Mouse (Mus musculus): ENCODE data around the gene Ppp2r1b. TPM values are rescaled to one million over a fixed set of nuclear protein-coding genes. Genes with fewer than 3 reads are reported as not detected.
"Not testable (repeated sequence)": the region's sequence is repeated elsewhere in the genome, so short reads cannot be mapped to it uniquely, and the experiment has no call there.

The Ppp2r1b gene
- polyA plus RNA-seq (2012; rRNA removed), result 20.9 and 23.5 TPM in 2 replicates

DNA sequence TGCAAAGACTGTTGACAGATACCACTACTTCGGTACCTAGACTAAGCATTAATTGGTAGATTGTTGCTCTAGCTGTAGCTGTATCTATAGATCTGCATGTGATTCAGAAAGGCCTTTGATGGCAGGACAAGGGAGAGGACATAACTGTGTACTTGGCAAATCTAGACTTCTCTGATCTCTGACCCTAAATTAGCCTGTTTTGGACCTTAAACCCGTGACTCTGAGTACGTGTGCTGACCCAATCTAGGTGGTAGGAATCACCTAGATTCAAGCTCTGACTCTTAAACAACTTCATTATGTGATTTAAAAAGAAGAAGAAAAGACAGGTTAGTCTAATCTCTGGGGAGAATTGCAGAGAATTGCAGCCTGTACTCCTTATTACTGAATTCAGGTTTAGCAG is at the start of gene Ppp2r1b:
Gene Ppp2r1b, plus strand, starts transcription at position 221 of the 400 bp plus-strand sequence.
- no peak for DNase-seq (ENCODE audit: low spot score)

DNA sequence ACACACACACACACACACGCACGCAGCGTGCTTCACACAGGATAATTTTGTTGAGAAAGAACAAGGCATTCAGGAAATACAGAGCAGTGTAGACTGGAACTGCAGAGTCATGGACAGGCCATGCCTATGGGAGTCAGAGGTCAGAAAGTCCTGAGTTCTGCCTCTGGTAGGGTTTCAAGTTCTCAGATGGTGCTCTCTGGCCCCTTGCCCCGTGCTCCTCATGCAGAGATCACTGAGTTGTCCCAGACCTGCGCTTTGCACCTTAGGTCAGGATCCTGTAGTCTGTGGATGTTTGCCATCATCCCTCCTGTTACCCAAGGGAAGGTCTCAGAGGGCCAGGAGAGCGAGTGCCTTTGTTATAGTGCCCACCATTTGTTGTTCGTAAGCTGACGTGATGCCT is 48.3 kb upstream of the Ppp2r1b start:
- DNase-seq (ENCODE audit: low spot score), result no peak

DNA sequence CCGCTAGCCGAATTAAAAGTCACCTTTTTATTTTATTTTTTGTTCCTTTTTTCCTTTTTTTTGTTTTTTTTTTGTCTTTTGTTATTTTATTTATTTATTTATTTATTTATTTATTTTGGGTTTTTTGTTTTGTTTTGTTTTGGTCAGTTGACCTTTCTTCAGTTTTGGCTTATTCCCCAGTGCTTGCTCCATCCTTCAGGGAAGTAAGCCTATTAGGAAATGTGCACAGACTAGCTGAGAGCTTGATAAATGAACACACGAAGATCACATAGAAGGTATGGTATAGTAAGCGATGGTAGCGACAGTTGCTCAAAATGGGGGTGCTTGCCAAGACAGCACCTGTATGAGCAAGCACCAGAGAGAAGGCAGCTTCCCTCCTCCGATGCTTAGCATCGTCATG is 47.5 kb upstream of the Ppp2r1b start:
- no peak for DNase-seq (ENCODE audit: low spot score)

DNA sequence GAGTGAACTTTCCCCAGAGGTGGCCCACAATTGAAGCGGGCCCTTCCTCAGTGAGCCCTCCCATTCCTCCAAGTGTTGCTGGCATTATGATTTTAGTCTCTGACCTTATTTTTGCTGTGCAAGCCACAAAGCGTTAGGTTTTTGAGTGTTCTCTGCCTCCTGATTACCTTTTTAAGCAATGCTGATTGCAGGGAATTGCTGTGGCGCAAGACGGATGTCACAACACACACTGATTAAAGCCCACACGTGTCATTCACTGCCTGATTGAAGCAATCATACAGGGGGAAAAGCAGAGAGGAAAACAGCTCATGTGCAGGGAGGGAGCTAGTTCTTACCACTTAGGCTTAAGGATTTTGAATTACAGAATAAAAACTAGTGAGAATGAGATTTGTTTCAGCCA is 46.7 kb upstream of the Ppp2r1b start:
- no peak for DNase-seq (ENCODE audit: low spot score)

DNA sequence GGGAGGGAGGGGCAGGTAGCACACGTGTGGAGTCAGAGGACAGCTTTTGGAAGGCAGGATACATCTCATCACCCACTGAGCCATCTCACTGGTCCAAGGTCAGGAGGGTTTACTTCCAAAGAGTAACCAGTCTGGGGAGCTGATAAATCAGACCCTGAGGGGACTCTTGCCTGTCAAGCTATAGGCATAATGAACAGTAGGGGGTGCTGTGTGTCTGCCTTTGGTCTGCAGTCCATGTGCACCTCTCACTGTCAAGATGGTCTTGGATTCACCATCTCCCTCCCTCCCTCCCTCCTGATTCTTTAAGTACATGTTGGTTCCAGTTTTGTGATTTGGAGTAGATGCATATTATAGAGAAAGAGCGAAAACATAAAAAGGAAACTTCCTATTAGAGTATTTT is 44.1 kb upstream of the Ppp2r1b start:
- no peak for DNase-seq (ENCODE audit: low spot score)

DNA sequence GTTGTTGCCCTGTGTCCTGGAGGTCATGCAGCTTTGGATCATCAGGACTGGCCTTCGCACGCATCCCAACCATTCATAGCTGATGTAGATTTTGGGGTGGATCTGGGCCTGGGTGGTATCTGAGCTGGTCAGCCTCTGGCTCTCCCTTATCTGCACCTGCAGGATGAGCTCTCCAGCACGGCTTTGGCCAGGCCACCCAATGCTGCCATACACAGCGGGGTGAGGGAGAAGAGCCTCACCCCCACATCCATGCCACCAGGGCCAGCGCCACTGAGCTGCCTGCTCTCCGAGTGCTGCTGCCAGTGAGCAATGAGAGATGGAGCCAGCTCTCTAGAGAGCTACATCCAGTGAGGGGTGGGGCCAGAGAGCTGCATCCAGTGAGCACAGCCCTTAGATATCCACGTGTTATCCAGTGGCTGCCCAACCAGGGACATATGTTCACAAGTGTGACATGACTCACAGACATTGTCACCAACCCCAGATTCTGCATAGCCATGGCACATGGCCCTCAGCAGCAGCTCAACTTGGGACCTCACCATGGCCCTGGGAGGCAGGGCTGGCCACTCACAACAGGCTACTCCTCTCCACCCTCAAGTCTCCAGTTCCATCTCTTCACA is 41.9 kb upstream of the Ppp2r1b start:
- no peak for DNase-seq (ENCODE audit: low spot score)

DNA sequence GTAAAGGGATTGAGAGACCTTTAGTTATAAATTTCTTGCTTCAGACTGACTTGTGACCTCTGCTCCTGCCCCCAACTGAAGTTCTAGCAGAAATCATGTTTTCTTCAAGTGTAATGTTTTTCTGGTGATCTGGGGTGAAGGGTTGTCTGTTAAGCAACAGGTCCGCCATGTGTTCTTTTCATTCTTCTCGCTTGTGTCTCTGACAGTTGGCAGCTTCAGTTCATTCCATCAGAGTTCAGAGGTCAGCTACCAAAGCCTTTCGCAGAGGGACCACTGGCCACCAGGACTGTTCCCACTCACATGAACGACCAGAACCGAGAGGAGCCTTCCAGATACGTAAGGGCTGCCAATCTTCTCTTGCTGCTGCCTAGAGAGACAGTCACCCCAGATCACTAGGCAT is 36.6 kb upstream of the Ppp2r1b start:
- no peak for DNase-seq (ENCODE audit: low spot score)

DNA sequence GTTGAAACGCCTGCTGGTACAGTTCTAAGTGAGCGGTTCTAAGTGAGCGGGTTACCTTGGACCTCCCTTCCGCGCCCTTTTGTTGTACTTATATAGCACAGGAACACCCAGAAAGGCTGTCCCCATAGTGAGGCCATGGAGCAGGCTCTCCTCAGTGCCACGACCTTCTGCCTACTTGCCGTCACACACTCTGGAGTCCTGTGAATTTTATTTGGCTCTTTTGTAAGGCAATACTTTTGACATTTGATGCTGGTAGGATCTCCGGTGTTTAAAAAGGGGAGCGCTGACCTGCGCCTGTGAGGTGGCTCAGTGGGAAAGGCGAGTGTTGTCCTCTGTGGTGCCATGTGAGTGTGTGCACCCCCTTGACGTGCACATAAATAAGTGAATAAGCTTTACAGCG is 36.0 kb upstream of the Ppp2r1b start:
- no peak for DNase-seq (ENCODE audit: low spot score)

DNA sequence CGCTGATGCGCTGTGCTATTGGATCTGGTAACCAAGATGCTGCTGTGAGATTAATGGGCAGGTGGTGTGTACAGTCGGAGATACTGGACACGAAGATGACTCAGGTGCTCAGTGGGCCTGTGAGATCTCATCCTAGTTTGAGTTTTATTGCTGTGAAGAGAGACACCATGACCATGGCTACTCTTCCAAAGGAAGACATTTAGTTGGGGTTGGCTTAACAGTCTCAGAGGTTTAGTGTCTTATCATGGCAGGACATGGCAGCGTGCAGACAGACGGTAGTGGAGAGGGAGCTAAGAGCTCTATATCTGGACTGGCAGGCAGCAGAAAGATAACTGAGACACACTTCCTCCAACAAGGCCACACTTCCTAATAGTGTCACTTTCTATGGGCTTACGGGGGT is 33.9 kb upstream of the Ppp2r1b start:
- no peak for DNase-seq (ENCODE audit: low spot score)

DNA sequence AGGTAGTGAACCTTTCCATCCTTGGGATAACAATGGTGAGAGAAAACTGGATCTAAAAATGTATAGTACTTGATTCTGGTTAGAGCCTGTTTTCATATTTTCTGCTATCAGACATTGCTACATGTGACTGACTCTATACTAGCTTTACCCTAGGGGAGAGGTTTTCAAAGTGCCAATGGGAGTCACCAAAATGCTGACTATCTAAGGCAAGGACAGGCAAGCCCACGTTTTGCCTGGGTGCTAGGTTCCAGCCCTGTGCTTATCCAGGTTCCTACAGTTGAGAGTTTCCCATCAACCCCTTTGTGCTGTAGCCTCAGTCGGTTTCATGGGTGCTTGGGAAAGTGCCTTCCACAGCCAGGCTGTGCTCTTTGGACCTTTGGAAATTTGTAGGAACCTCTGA is 33.4 kb upstream of the Ppp2r1b start:
- no peak for DNase-seq (ENCODE audit: low spot score)

DNA sequence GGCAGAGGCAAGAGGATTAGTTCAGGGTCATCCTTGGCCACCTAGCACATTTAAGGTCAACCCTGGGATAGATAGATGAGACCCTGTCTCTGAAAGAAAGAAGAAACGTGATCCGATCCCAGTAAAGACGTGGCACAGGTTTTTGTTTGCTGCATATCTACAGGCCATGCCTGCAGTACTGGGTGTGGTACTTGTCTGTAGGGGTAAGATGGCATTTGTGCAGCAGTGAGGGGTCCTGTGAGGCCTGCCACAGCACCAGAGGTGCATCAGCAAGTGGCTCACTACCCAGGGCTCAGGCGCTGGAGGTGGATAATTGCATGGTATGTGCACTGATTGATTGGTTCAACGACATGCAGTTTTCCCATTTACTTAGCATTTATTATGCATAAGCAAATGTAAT is 31.3 kb upstream of the Ppp2r1b start:
- no peak for DNase-seq (ENCODE audit: low spot score)

DNA sequence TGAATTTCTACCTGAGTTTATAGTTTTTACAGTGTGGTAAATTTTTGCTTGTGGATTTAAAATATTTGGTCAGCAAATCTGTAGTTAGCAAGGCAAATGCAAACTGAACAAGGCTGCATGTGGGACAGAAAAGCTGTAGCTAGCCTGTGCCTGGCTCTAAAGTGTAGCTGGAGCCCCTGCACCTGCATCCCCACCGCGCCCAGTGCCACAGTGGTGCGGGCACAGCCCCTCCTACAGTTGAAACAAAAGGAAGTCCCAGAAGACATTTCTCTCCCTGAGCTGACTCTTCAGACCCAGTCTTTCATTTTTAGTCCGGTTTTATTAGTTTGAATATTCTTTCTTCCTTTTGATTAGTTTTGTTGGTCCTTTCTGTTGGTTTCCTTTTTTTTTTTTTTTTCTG is 29.4 kb upstream of the Ppp2r1b start:
- DNase-seq (ENCODE audit: low spot score), result no peak

DNA sequence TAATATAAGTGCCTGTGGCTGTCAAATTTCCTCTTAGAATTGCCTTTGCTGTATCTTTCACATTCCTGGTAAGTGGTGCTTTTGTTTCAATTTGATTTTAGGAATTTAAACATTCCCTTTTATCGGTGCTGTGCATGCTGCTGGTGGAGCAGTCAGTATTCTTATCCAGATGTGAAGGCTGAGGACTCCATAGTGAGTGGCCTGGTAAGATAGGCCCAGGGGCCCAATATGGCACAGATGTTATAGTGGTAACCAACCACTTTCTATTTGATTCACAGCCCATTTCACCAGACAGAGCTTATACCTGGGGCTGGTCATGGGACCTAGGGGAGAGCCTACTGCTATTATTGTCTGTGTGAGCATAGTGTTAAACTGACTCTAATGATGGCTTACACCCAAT is 28.6 kb upstream of the Ppp2r1b start:
- DNase-seq (ENCODE audit: low spot score), result no peak

DNA sequence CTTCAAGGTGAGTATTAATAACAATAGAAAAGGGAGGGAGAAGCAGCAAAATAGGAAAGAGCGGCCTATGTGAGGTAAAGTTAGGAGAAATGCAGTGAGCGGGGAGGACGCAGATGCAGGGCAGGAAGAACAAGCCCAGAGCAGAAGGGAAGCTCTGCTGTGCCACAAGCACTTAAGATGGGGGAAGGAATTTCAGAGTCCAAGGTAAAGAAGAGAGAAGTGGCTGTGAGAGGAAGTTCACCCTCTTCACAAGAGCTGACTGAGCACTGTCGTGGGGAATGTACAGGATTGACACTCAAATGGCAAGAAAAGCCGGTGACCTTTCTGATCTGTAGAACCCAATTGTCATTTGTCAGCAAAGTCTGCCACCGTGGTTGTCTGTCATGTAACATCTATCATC is 27.1 kb upstream of the Ppp2r1b start:
- DNase-seq (ENCODE audit: low spot score), result no peak

DNA sequence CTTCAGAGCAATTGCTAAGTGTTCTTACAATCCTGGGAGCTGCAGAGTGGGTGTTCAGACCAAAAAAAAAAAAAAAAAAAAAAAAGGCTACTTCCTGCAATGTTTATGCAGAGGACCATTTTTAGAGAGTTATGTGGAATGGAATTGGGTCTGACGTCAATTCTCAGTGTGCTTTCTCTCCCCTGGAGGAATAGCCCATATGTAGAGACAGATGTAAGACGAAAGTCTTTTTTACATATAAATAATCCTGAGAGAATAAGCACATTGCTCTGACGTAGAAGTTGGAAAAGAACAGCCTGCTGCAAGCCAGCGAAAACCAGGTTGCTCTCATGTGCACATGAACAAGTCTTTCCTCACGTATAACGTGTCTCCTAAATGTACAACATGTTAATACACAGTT is 25.4 kb upstream of the Ppp2r1b start:
- DNase-seq (ENCODE audit: low spot score), result no peak

DNA sequence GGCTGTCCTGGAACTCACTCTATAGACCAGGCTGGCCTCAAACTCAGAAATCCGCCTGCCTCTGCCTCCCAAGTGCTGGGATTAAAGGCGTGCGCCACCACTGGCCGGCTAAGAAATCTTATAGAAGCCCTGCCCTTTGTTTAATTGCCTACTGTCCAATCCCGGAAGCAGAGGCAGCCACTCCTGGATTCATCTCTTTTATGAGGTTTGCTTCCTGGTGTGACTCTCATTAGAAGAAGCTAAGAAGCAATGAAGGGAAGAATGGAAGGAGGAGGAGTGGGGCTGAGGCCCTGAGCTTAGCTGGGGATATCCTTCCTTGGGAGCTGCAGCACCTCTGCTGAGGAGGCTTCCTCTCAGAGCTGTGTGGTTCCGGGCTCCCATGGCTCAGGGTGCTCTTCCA is 23.4 kb upstream of the Ppp2r1b start:
- no peak for DNase-seq (ENCODE audit: low spot score)

DNA sequence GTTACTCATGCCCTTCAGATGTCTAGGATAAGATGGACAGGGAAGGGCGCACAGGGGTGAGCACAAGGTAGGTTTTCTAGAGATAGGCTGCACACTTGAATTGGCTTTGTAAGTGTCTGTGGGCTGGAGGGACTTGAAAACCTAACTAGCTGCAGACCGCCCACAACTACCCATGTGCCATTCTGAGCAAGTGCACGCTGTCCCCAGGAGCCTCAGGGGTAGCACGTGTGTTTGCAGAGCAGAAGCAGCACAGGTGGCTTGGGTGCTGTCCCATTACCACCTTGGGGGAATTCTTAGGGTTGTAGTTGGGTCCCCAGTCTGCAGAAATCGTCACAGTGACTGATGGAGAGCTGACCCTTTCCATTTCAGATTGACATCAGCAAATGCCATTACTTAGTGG is 22.9 kb upstream of the Ppp2r1b start:
- DNase-seq (ENCODE audit: low spot score), result no peak

DNA sequence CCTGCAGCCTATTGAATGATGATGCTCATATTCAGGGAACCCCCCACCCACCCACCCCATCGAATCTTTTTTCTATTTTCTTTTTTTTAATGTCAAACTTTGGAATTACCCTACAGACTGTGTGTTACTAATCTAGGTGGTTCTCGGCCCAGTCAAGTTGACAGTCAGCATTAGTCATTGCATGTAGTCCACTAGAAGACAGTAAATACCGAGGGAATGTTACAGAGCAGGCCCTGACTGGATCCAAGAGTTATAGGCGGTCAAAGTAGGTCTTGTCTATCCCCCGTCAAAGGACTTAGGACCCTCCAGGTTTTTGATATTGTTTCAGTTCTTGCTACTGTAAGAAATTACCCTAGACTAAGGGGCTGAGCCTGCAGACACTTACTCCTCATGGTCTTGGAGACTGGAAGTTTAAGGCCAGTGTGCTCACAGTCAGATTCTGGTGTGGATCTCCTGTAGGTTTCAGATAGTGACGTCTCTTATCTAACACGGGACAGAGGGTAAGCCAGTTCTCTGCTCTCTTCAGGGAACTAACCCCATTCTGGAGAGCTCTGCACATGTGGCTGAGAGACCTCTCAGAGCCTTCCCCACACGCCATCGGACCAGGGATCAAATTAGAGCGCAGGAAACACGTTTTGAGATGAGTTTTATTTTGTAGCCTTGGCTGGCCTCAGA is 21.2 kb upstream of the Ppp2r1b start:
- no peak for DNase-seq (ENCODE audit: low spot score)

DNA sequence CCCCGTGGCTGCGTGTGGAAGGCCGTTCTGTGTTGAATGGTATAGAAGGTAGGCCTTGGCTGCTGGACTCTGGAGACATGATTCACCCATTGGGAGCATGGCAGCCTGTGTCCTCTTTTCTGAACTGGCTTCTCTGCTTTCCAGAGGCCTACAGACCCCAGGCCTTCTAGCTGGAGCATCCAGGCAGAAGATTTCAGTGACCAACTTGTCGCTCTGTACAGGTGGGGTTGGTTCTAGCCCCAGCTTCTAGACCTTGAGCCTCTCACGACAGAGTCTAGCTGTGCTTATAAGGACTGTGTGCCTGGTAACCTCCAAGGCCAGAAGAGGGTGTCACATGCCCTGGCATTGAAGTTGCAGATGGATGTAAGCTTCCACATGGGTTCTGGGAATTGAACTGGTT is 13.6 kb upstream of the Ppp2r1b start:
- DNase-seq (ENCODE audit: low spot score), result no peak

DNA sequence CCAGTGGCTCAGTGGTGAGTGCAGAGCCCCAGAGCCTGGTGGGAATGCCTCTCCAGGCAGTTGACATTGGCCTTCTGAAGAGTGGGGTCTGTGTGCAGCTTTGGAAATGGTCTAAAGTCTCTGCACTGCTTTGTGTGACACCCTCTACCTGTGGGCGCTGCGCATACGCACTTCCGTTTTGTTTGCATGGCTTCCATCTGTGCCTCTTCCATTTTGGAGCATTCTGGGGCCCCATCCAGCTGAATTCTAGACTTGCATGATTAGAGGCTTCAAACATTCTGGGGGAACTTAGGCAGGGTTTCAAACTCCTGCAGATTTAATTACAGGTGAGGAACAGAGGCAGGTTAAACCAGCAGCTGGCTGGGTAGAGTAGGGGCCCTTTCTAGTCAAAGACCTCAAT is 12.9 kb upstream of the Ppp2r1b start:
- DNase-seq (ENCODE audit: low spot score), result no peak

DNA sequence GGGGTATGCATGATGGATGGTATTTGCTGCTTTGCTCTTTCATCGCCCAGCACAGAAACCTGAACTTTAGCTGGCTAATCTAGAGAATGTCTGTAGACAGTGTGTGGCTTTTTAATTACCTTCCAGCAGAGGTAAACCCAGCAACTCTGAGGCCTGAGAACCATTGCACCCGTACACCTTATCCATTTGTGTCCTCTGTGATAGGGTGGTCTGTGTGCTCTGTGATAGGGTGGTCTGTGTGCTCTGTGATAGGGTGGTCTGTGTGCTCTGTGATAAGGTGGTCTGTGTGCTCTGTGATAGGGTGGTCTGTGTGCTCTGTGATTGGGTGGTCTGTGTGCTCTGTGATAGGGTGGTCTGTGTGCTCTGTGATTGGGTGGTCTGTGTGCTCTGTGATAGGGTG is 12.5 kb upstream of the Ppp2r1b start:
- DNase-seq (ENCODE audit: low spot score), result not testable (repeated sequence)

DNA sequence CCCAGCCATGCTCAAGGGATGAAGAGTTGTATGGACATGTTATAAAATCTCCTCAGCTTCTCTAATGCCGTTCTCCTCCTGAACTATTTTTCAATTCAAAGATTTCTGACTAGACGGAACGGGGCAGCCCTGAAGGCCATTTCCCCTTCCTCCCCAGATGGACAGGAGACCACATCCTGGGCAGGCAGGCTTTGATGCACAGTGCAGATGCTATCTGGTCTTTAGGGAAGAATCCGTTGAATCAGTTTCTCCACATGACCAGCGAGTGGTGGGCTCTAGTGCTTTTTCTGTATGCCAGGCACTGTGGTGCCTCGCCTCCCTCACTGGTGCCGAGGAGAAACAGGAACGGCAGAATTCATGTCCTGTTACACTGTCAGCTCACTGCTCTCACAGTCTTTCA is 11.3 kb upstream of the Ppp2r1b start:
- no peak for DNase-seq (ENCODE audit: low spot score)

DNA sequence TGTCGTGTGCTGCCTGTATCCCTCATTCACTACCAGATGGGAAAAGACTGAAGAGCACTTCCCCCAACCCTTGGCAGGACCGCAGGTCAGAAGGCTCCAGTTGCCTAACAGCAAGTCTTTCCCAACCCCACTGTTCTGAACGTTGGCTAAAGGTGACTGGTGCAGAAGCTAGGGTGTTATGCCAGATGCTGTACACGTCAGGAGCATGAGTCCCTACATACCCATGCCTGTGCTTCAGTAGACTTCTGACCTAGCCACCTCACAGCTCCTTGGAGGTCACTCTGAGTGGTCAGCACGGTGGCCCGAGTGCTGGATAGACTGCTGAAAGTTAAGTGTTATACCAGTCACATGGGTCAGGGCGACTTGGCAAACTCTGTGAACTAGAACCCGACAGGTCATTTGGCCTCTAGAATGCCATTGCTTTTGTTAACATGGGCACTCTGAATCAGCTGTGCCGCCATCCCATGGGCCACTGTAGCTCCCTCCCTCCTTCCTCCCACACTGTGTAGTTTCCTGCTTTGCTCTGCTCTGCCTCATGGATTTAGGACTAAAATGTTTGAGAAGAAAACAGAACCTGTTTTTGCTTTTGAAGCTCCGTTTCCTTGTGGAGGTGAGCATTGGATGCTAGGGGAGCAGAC is 9.9 kb upstream of the Ppp2r1b start:
- DNase-seq (ENCODE audit: low spot score), result no peak

DNA sequence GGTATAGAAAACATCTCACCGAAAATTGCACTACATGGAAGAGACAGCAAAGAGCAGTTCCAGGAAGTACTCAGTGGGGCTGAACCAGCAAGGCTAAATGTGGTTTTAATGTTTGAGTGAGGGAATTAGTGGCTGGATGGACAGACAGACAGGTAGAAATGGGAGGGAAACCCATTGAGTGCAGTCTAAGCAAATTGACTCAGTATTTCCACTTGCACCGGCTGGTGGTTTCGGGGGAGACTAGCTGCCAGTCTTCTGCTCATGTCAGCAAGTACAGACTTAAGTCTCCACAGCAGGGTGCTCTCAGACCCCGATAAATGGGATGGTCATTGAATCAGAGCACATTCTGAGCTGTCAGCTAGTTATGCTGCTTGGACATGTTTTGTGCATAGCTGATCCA is 9.0 kb upstream of the Ppp2r1b start:
- DNase-seq (ENCODE audit: low spot score), result no peak
